Mouse (Mus musculus) adrenal gland, adult (tissue): ENCODE measurements around the gene Ppp1r1c.

Experiments used
- DNase-seq, 2 experiments: peaks; one replicate each; pipeline ENCODE4 v3.0.0; 2022 to 2023; ENCODE audit warnings: low spot score in 1 of 2; ENCODE audit not compliant: inconsistent age in 2 of 2

Gene Ppp1r1c

DNA sequence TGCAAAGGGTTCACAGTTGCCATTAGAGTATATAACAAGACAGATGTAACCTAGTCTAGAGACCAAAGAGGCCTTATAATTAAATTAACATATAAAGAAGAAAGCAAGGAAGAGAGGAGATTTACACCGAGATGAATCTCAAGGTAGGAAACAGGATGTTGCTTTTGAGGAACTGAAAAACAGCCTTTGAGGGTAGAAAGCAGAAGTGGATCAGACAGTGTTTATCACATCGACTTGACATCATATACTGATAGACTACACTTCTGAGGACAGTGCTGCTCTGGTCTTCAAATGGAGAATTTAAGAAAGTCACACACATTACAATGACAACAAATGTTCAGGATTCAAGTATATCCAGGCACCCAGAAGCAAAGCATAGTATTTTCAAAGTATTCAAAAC is 34.4 kb downstream of the Ppp1r1c start:
- DNase-seq: no peak

- no peak for DNase-seq
Measured at GRCm38 (mm10) chr2:79744164-79744563, 36.6 kb downstream of the Ppp1r1c start.

- DNase-seq: no peak
Measured at GRCm38 (mm10) chr2:79751685-79752084, 44.1 kb downstream of the Ppp1r1c start.

- no peak for DNase-seq
Measured at GRCm38 (mm10) chr2:79760018-79760417, 52.4 kb downstream of the Ppp1r1c start.

DNA sequence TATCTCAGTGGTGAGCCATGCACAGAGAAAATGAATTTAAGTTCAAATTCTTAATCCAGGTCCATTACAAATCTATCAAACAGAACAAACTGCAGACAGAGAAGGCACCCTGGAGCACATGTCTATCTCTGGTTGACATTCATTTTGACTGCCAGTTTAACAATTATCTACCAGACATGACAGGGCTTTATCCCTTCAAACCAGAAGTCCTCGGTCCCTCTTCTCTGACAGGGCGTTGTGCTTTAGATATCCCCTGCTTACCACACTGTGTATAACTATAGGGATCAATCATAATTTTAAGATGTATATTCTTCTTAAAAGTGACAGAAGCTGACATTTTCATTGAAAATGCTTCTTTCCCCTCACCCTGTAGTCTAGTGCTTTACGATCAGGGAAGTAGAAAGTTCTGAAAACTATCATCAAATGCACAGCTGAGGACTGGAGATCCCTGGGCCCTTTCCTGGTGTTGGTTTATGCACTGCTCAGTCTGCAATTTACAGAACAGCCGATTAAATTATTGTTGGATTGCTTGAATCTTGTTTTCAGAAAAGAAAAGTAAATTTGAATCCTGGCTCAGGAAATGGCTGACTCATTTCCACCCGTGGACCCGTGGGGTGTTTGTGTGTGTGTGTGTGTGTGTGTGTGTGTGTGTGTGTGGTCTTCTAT is 55.3 kb downstream of the Ppp1r1c start:
- DNase-seq: no peak

DNA sequence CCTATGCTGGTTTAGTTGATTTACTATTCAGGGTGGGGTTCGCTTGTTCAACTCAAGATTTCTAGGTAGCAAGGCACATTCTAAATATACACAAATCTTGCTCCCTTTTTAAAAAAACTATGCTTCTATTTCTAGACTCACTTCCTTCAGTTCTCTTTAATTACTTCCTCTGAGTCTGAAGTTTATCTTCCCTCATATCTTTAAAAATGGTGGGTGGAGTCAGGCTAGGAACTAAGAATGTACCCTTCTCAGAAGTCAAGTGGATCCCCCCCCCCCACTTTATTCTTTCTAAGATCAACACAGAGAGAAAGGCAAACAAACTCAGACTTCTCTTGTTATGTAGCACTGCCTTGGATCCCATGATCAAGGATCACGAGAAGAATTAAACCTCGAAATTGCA is 57.5 kb downstream of the Ppp1r1c start:
- no peak for DNase-seq

- DNase-seq: no peak
Measured at GRCm38 (mm10) chr2:79765723-79766122, 58.1 kb downstream of the Ppp1r1c start.

- no peak for DNase-seq
Measured at GRCm38 (mm10) chr2:79768625-79769024, 61.0 kb downstream of the Ppp1r1c start.

- no peak for DNase-seq
Measured at GRCm38 (mm10) chr2:79770307-79770706, 62.7 kb downstream of the Ppp1r1c start.

GRCm38 (mm10) chr2:79774372-79774771 is 66.8 kb downstream of the Ppp1r1c start:
- peak; percentile 48 to 88 for DNase-seq

DNA sequence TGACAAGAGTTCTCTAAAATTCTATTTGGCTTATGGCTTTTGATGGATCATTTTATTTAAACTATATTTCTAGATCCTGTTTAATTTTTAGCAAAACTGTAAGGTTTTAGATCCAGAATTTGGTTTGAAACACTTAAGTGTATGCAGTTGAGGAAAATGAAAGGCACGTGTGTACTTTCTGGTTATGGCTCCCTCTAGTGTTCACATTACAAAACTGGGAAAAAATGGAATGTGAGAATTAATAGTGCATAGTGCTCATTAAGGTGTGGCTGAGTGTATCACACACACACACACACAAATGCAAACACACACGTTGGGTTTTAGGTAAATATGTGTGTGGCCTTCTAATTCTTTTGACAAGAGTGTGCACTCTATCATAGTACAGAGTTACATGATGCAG is 70.2 kb downstream of the Ppp1r1c start:
- no peak for DNase-seq

DNA sequence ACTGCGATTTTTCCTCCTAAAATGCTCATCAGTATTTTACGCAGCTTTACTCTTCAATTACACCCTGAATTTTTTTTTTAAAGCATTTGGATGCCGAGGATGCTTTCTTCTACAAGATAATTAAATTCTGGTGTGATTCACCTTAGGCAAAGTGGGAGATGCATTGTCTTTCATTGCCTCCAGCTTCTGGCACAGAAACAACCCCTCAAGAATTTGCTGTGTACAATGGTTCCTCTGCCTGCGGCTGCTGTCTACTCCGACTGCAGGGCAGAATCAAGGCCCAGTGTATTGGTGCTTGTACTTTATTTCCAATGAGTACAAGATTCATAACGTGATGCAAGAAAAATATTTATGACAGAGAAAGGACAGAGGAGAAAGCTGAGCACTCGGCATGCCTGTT is 73.2 kb downstream of the Ppp1r1c start:
- no peak for DNase-seq

DNA sequence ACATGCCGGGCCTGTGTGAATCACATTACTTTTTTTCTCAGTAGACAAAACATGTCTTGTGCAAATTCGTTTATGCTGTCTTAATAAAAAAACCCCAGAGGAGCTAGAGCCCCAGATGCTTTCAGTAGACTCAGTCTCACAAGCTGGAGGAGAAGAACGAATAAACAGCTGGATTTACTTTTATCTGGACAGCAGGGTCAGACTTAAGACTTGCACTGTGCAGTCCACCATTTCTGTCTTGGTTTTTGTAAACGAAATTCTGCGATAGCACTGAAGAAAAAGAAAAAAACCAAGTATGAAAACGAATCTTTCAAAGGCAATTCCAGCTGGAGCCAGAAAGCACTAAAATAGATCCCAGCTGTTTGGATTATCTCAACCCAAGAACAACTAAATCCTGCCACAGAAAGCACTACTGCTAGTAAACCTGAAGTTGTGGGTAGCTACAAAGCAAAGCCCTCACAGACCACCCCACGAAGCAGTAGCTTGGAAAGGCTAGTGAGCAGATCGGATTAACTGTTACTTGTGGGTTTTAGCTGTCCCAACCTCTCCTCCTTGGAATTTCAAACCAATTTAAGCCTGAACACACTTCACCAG is 78.1 kb downstream of the Ppp1r1c start:
- DNase-seq: no peak

GRCm38 (mm10) chr2:79786467-79786866 is 78.9 kb downstream of the Ppp1r1c start:
- no peak for DNase-seq

- DNase-seq: no peak
Measured at GRCm38 (mm10) chr2:79793186-79793585, 85.6 kb downstream of the Ppp1r1c start.

GRCm38 (mm10) chr2:79797444-79797843 is 89.9 kb downstream of the Ppp1r1c start:
- peak in 1 of 2 experiments; percentile 46 for DNase-seq

GRCm38 (mm10) chr2:79798627-79799026 is 91.0 kb downstream of the Ppp1r1c start:
- no peak for DNase-seq

DNA sequence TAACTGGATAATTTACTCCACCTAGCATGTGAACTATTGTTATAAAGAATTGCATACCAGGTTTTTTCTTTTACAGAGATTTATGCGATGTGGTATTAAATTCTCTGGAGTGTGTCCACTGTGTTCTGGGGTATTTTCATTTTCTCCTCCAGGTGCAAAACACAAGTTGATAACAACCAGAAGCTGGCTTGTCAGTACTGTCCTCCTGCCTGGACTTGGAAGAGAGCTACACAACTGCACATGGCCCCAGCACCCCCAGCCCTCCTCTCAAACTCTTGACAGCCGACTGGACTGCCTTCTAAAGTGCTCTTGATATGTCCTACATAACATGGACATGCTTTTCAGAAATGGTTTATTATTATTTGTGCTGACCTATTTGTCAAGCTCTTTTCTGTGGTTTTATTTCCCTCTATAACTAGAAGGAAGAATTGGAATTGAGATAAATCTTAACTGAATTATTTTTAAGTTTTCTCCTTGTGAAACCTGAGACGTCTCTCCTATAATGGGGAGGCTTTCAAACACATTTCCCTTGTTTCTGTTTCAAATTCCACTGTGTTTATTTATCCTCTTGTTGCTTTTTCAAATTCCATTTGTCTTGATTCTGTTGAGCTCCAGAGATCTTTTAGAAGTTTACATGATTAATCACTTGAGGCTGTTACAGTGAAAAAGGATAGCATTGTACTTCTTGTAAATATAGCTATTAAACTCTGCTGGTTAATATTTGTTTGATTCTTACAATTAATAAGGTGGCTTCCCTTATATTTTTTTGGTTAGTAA is 108.3 kb downstream of the Ppp1r1c start:
- DNase-seq: no peak

GRCm38 (mm10) chr2:79819543-79819942 is 112.0 kb downstream of the Ppp1r1c start:
- DNase-seq: no peak

DNA sequence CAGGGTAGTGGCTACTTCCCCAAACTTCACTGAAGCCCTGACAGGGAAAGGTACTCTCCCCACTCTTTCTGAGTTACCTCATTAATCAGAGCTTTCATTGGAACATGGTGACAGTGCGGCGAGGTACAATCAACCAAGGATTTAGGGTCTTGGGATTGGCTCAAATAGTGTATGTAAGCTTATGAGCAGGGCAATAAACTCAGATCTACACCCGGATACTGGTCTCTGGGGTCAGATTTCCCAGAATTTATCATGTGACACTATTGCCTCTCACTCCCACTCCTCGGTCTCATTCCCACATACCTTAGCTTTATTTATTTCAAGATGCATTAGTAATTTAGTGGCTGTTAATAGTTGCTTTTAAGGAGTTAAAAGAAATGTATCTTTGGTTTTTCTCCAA is 118.3 kb downstream of the Ppp1r1c start:
- DNase-seq: no peak

- no peak for DNase-seq
Measured at GRCm38 (mm10) chr2:79839090-79839489, 131.5 kb downstream of the Ppp1r1c start.

GRCm38 (mm10) chr2:79839513-79839912 is 131.9 kb downstream of the Ppp1r1c start:
- no peak for DNase-seq
